8 mouse cellular contexts compared by ENCODE assay signal in genomic region chr11:74821463-74821862, GRCm38 (mm10). TPM values are rescaled to one million over a fixed set of nuclear protein-coding genes. Genes with fewer than 3 reads are reported as not detected.
DNase-seq lines count a peak whose midpoint lies in the region.
"Had no signal": no experiment of that assay in that cellular context is flagged by ENCODE, and none has a peak within 500 bp of the region (broad histone marks: within the 10 kb centered on the region; RNA-seq: fewer than 3 reads in every experiment).

No protein-coding gene starts in this region.

- no peaks in the 10 kb centered on the region for H3K27me3 ChIP-seq in heart, embryonic 10.5 days (ENCODE audit: insufficient read depth, poor library complexity, severe bottlenecking)
- H3K27me3 ChIP-seq: forebrain, embryonic 12.5 days had no signal

- peak; percentile 42 for DNase-seq in heart, postnatal 4 days
- DNase-seq in heart, embryonic 10.5 days (ENCODE audit: low spot score): no peak
- peak; percentile 49 to 57 for DNase-seq in right cerebral cortex, postnatal 10 days (ENCODE audit: low spot score in 2 of 2)
- no peak for DNase-seq in right cerebral cortex, adult 18-20 months
- DNase-seq in embryo, embryonic 11 days: peak; percentile 28
- DNase-seq in neural tube, embryonic 10.5 days (ENCODE audit: extremely low spot score, low spot score): no peak
- no peak for DNase-seq in urinary bladder, postnatal 4 days (ENCODE audit: low spot score in 2 of 2)

- H3K36me3 ChIP-seq in heart, embryonic 10.5 days: peaks cover 34% of the 10 kb centered on the region

- no peaks in the 10 kb centered on the region for H3K9me3 ChIP-seq in heart, embryonic 10.5 days
- H3K9me3 ChIP-seq: forebrain, embryonic 12.5 days had no signal

- no peak overlapping the region for H3K4me3 ChIP-seq in heart, embryonic 10.5 days
- H3K4me3 ChIP-seq: forebrain, embryonic 12.5 days had no signal

- no peak overlapping the region for H3K27ac ChIP-seq in heart, embryonic 10.5 days
- H3K27ac ChIP-seq: forebrain, embryonic 12.5 days had no signal

- peaks cover 5% of the 10 kb centered on the region; the same call in 1 of the 2 replicates for H3K4me1 ChIP-seq in heart, embryonic 10.5 days
- H3K4me1 ChIP-seq: forebrain, embryonic 12.5 days had no signal

- 29% methylated on average over 1 of the region's 1 CpGs for WGBS in heart, embryonic 10.5 days

RNA-seq across cellular contexts. Expression of gene Mnt, which starts 9.3 kb away (rescaled TPM):
- total RNA-seq in heart, postnatal 4 days (2021): 10 to 100 TPM; 14.8 to 15.7 TPM
- 3.2 and 3.8 TPM in 2 replicates for polyA plus RNA-seq in heart, embryonic 10.5 days (2016; fragmentation: Nextera tagmentation; extraction: Ambion mirVana)

RNA-seq across cellular contexts. Expression of gene Mettl16, which starts 50.8 kb away (rescaled TPM):
- total RNA-seq in heart, postnatal 4 days (2021): 10 to 100 TPM; 15.2 to 16.9 TPM
- 43.2 and 52.9 TPM in 2 replicates for polyA plus RNA-seq in heart, embryonic 10.5 days (2016; fragmentation: Nextera tagmentation; extraction: Ambion mirVana)

Comparison
In these comparisons a context has a peak if more than half of its experiments do, and no peak if none do; other contexts are left out.
1. DNase-seq: peak in heart, postnatal 4 days (single experiment), right cerebral cortex, postnatal 10 days (2 of 2) and embryo, embryonic 11 days (single experiment); none in heart, embryonic 10.5 days (single experiment), right cerebral cortex, adult 18-20 months (single experiment), neural tube, embryonic 10.5 days (single experiment) and urinary bladder, postnatal 4 days (0 of 2).